Mouse (Mus musculus): ENCODE measurements around the gene Htatip2. TPM values are rescaled to one million over a fixed set of nuclear protein-coding genes. Genes with fewer than 3 reads are reported as not detected.

Gene Htatip2
- polyA plus RNA-seq, 1 experiment from 2014 or later = 17.5 TPM

- no peak for ATAC-seq (ENCODE audit: insufficient number of reproducible peaks, low FRiP score, low TSS enrichment, low read depth)
- H3K4me3 ChIP-seq (replicated peaks) = no peak overlapping the region
- H3K9ac ChIP-seq = no peak overlapping the region
- H3K9me3 ChIP-seq (replicated peaks) = no peaks in the 10 kb centered on the region
- H3K4me1 ChIP-seq = no peaks in the 10 kb centered on the region
- 65% methylated on average over 12 of the region's 12 CpGs for WGBS
- no peak overlapping the region for H3K27ac ChIP-seq (replicated peaks)
- H3K27me3 ChIP-seq = no peaks in the 10 kb centered on the region
- H3K4me2 ChIP-seq (replicated peaks) = no peak overlapping the region
- H3K36me3 ChIP-seq = peaks cover 58% of the 10 kb centered on the region
These were observed 27.9 kb downstream of the Htatip2 start for GRCm38 (mm10) chr7:49786618-49787382.

GRCm38 (mm10) chr7:49787383-49787645, 28.4 kb downstream of the Htatip2 start:
- peaks cover 53% of the 10 kb centered on the region for H3K36me3 ChIP-seq
- no peaks in the 10 kb centered on the region for H3K9me3 ChIP-seq (replicated peaks)
- no peaks in the 10 kb centered on the region for H3K4me1 ChIP-seq
- H3K27ac ChIP-seq (replicated peaks) = no peak overlapping the region
- no peak overlapping the region for H3K4me2 ChIP-seq (replicated peaks)
- ATAC-seq (ENCODE audit: insufficient number of reproducible peaks, low FRiP score, low TSS enrichment, low read depth) = no peak
- no peak overlapping the region for H3K4me3 ChIP-seq (replicated peaks)
- no peaks in the 10 kb centered on the region for H3K27me3 ChIP-seq
- whole genome bisulfite sequencing = 94% methylated on average over 3 of the region's 3 CpGs
- no peak overlapping the region for H3K9ac ChIP-seq

GRCm38 (mm10) chr7:49794304-49794703, 35.4 kb downstream of the Htatip2 start:
- 85% methylated on average over 2 of the region's 2 CpGs for WGBS
- peaks cover 46% of the 10 kb centered on the region for H3K36me3 ChIP-seq

GRCm38 (mm10) chr7:49797171-49797570, 38.3 kb downstream of the Htatip2 start:
- no peaks in the 10 kb centered on the region for H3K9me3 ChIP-seq (replicated peaks)
- no peak overlapping the region for H3K9ac ChIP-seq
- no peak overlapping the region for H3K27ac ChIP-seq (replicated peaks)
- peaks cover 53% of the 10 kb centered on the region for H3K36me3 ChIP-seq
- no peaks in the 10 kb centered on the region for H3K4me1 ChIP-seq
- H3K27me3 ChIP-seq = no peaks in the 10 kb centered on the region
- no peak overlapping the region for H3K4me3 ChIP-seq (replicated peaks)
- H3K4me2 ChIP-seq (replicated peaks) = no peak overlapping the region
- ATAC-seq (ENCODE audit: insufficient number of reproducible peaks, low FRiP score, low TSS enrichment, low read depth) = no peak
- 72% methylated on average over 1 of the region's 1 CpGs for WGBS

More at GRCm38 (mm10) chr7:49794304-49794703, 35.4 kb downstream of the Htatip2 start:
- Histone ChIP-seq H3K9ac (no peak overlapping the region), H3K27ac (replicated peaks) (no peak overlapping the region), H3K9me3 (replicated peaks) (no peaks in the 10 kb centered on the region), H3K4me2 (replicated peaks) (no peak overlapping the region), H3K4me1 (no peaks in the 10 kb centered on the region), H3K4me3 (replicated peaks) (no peak overlapping the region), H3K27me3 (no peaks in the 10 kb centered on the region)
- no peak for ATAC-seq (ENCODE audit: insufficient number of reproducible peaks, low FRiP score, low TSS enrichment, low read depth)

GRCm38 (mm10) chr7:49803511-49803910, 44.6 kb downstream of the Htatip2 start:
- 89% methylated on average over 6 of the region's 6 CpGs for WGBS
- Histone ChIP-seq H3K27ac (replicated peaks) (no peak overlapping the region), H3K9ac (no peak overlapping the region), H3K9me3 (replicated peaks) (no peaks in the 10 kb centered on the region), H3K4me2 (replicated peaks) (no peak overlapping the region), H3K36me3 (peaks cover 39% of the 10 kb centered on the region), H3K4me1 (no peaks in the 10 kb centered on the region), H3K27me3 (no peaks in the 10 kb centered on the region), H3K4me3 (replicated peaks) (no peak overlapping the region)
- no peak for ATAC-seq (ENCODE audit: insufficient number of reproducible peaks, low FRiP score, low TSS enrichment, low read depth)

- ATAC-seq (ENCODE audit: insufficient number of reproducible peaks, low FRiP score, low TSS enrichment, low read depth) = no peak
- H3K27me3 ChIP-seq = no peaks in the 10 kb centered on the region
- 78% methylated on average over 5 of the region's 5 CpGs for whole genome bisulfite sequencing
These were observed 45.8 kb downstream of the Htatip2 start for GRCm38 (mm10) chr7:49804638-49805165.

GRCm38 (mm10) chr7:49805618-49806017, 46.7 kb downstream of the Htatip2 start:
- WGBS = 71% methylated on average over 3 of the region's 3 CpGs
- Histone ChIP-seq H3K4me2 (replicated peaks) (no peak overlapping the region), H3K4me1 (no peaks in the 10 kb centered on the region), H3K27me3 (no peaks in the 10 kb centered on the region), H3K27ac (replicated peaks) (no peak overlapping the region), H3K9ac (no peak overlapping the region), H3K4me3 (replicated peaks) (no peak overlapping the region), H3K36me3 (peaks cover 25% of the 10 kb centered on the region), H3K9me3 (replicated peaks) (no peaks in the 10 kb centered on the region)
- ATAC-seq (ENCODE audit: insufficient number of reproducible peaks, low FRiP score, low TSS enrichment, low read depth) = no peak

More at GRCm38 (mm10) chr7:49804638-49805165, 45.8 kb downstream of the Htatip2 start:
- no peaks in the 10 kb centered on the region for H3K4me1 ChIP-seq
- H3K27ac ChIP-seq (replicated peaks) = no peak overlapping the region
- H3K4me2 ChIP-seq (replicated peaks) = no peak overlapping the region
- H3K36me3 ChIP-seq = peaks cover 33% of the 10 kb centered on the region
- H3K9me3 ChIP-seq (replicated peaks) = no peaks in the 10 kb centered on the region
- no peak overlapping the region for H3K4me3 ChIP-seq (replicated peaks)
- H3K9ac ChIP-seq = no peak overlapping the region

GRCm38 (mm10) chr7:49807093-49807682, 48.3 kb downstream of the Htatip2 start:
- H3K36me3 ChIP-seq = peaks cover 22% of the 10 kb centered on the region
- H3K4me3 ChIP-seq (replicated peaks) = no peak overlapping the region
- H3K9ac ChIP-seq = no peak overlapping the region
- no peaks in the 10 kb centered on the region for H3K9me3 ChIP-seq (replicated peaks)
- 85% methylated on average over 9 of the region's 9 CpGs for WGBS
- H3K27ac ChIP-seq (replicated peaks) = no peak overlapping the region
- H3K27me3 ChIP-seq = no peaks in the 10 kb centered on the region
- no peaks in the 10 kb centered on the region for H3K4me1 ChIP-seq
- no peak for ATAC-seq (ENCODE audit: insufficient number of reproducible peaks, low FRiP score, low TSS enrichment, low read depth)
- H3K4me2 ChIP-seq (replicated peaks) = no peak overlapping the region

- Histone ChIP-seq H3K9ac (no peak overlapping the region), H3K4me1 (no peaks in the 10 kb centered on the region), H3K4me2 (replicated peaks) (no peak overlapping the region), H3K27ac (replicated peaks) (no peak overlapping the region), H3K27me3 (no peaks in the 10 kb centered on the region), H3K36me3 (peaks cover 22% of the 10 kb centered on the region), H3K9me3 (replicated peaks) (no peaks in the 10 kb centered on the region), H3K4me3 (replicated peaks) (no peak overlapping the region)
- no peak for ATAC-seq (ENCODE audit: insufficient number of reproducible peaks, low FRiP score, low TSS enrichment, low read depth)
- WGBS = 86% methylated on average over 17 of the region's 17 CpGs
These were observed 49.1 kb downstream of the Htatip2 start for GRCm38 (mm10) chr7:49807846-49808622.

- H3K36me3 ChIP-seq = peaks cover 19% of the 10 kb centered on the region
- ATAC-seq (ENCODE audit: insufficient number of reproducible peaks, low FRiP score, low TSS enrichment, low read depth) = no peak
- no peaks in the 10 kb centered on the region for H3K9me3 ChIP-seq (replicated peaks)
- no peak overlapping the region for H3K27ac ChIP-seq (replicated peaks)
- 89% methylated on average over 6 of the region's 6 CpGs for WGBS
- H3K27me3 ChIP-seq = no peaks in the 10 kb centered on the region
- no peaks in the 10 kb centered on the region for H3K4me1 ChIP-seq
- no peak overlapping the region for H3K4me2 ChIP-seq (replicated peaks)
- H3K4me3 ChIP-seq (replicated peaks) = no peak overlapping the region
- no peak overlapping the region for H3K9ac ChIP-seq
These were observed 50.2 kb downstream of the Htatip2 start for GRCm38 (mm10) chr7:49809100-49809499.

GRCm38 (mm10) chr7:49809562-49809961, 50.6 kb downstream of the Htatip2 start:
- Histone ChIP-seq H3K36me3 (peaks cover 19% of the 10 kb centered on the region), H3K27me3 (no peaks in the 10 kb centered on the region), H3K4me3 (replicated peaks) (no peak overlapping the region), H3K9ac (no peak overlapping the region), H3K27ac (replicated peaks) (no peak overlapping the region), H3K4me2 (replicated peaks) (no peak overlapping the region), H3K9me3 (replicated peaks) (no peaks in the 10 kb centered on the region), H3K4me1 (no peaks in the 10 kb centered on the region)
- ATAC-seq (ENCODE audit: insufficient number of reproducible peaks, low FRiP score, low TSS enrichment, low read depth) = no peak
- 64% methylated on average over 3 of the region's 3 CpGs for WGBS

Data from embryonic facial prominence, embryonic 15.5 days (tissue).